Mouse (Mus musculus) liver, postnatal 0 days (tissue): Measurements from ENCODE around the gene Itgad. TPM values are rescaled to one million over a fixed set of nuclear protein-coding genes. Genes with fewer than 3 reads are reported as not detected.

Experiments
- ATAC-seq: fragments of 200-750 bp; cut with Nextera tagmentation; 2 replicates; pipeline ENCODE4 v1.8.0; 2017; ENCODE audit warnings: mild to moderate bottlenecking, moderate library complexity
- DNase-seq: peaks from one replicate; pipeline ENCODE4 v3.0.0-alpha.2; 2016
- H3K27ac ChIP-seq: fragments of 300-500 bp; sonication (generic); 2 replicates; pipeline ENCODE4 v1.5.1; 2014; ENCODE audit warnings: antibody characterized with exemption, moderate library complexity, mild to moderate bottlenecking, low read depth
- H3K27me3 ChIP-seq: fragments of 300-500 bp; sonication (generic); 2 replicates; pipeline ENCODE4 v1.6.1; 2014; ENCODE audit warnings: low read length, control low read depth, mixed read lengths; ENCODE audit not compliant: insufficient read depth
- H3K36me3 ChIP-seq: fragments of 300-500 bp; sonication (generic); replicated peaks from 2 replicates; pipeline ENCODE4 v1.6.1; 2014; ENCODE audit warnings: mild to moderate bottlenecking, control low read depth, low read length, moderate library complexity, mixed read lengths; ENCODE audit not compliant: insufficient read depth
- H3K4me1 ChIP-seq: fragments of 300-500 bp; sonication (generic); 2 replicates; pipeline ENCODE4 v1.6.1; 2014; ENCODE audit warnings: antibody characterized with exemption, mild to moderate bottlenecking, control low read depth; ENCODE audit not compliant: insufficient read depth
- H3K4me2 ChIP-seq: fragments of 300-500 bp; sonication (generic); 2 replicates; pipeline ENCODE4 v1.6.1; 2014; ENCODE audit warnings: low read depth, mild to moderate bottlenecking, low read length, moderate library complexity, mixed read lengths
- H3K4me3 ChIP-seq: fragments of 300-500 bp; sonication (generic); 2 replicates; pipeline ENCODE4 v1.5.1; 2014; ENCODE audit warnings: low read depth, low read length
- H3K9ac ChIP-seq: fragments of 300-500 bp; sonication (generic); replicated peaks from 2 replicates; pipeline ENCODE4 v1.6.1; 2014; ENCODE audit warnings: mild to moderate bottlenecking, moderate library complexity
- H3K9me3 ChIP-seq: fragments of 300-500 bp; sonication (generic); 2 replicates; pipeline ENCODE4 v1.6.1; 2016; ENCODE audit warnings: mild to moderate bottlenecking, control low read depth, low read length, mixed read lengths
- CTCF ChIP-seq: sonication (generic); IDR thresholded peaks from 2 replicates; pipeline ENCODE4 v1.5.1; 2016; ENCODE audit warnings: antibody characterized with exemption, low read depth
- EP300 ChIP-seq: IDR thresholded peaks from 2 replicates; pipeline ENCODE4 v1.6.1; 2016; ENCODE audit warnings: antibody characterized with exemption, low read depth, mild to moderate bottlenecking
- whole genome bisulfite sequencing: fragments of 180-500 bp; shearing (Covaris S2); extraction: QIAGEN DNeasy Blood & Tissue Kit; methylation state at CpG from one replicate; pipeline ENCODE4 v1.1.7; 2014; ENCODE audit not compliant: insufficient replicate concordance; 5-methylcytosine and 5-hydroxymethylcytosine counted together
- polyA plus RNA-seq: library from polyadenylated mRNA; unstranded; fragments of >200 nt; fragmentation: Nextera tagmentation; extraction: Ambion mirVana; gene quantifications from 2 replicates; pipeline ENCODE4 v1.2.1, GENCODE M21; 2015

Gene Itgad
- polyA plus RNA-seq, 1 experiment from 2014 or later, result 0.28 TPM

GRCm38 (mm10) chr7:128244410-128245025 is 90.3 kb downstream of the Itgad start:
- H3K4me1 ChIP-seq, result peaks cover 8% of the 10 kb centered on the region
- TF ChIP-seq EP300 (no peak), CTCF (no peak)
- no peaks in the 10 kb centered on the region for H3K9me3 ChIP-seq
- H3K27me3 ChIP-seq, result peaks cover 5% of the 10 kb centered on the region; the same call in 1 of the 2 replicates
- DNase-seq (no peak), ATAC-seq (no peak)
- 89% methylated on average over 18 of the region's 18 CpGs for WGBS
- no peak overlapping the region for H3K4me2 ChIP-seq
- H3K27ac ChIP-seq, result no peak overlapping the region
- no peak overlapping the region for H3K9ac ChIP-seq
- peaks cover 39% of the 10 kb centered on the region for H3K36me3 ChIP-seq
- H3K4me3 ChIP-seq, result no peak overlapping the region

DNA sequence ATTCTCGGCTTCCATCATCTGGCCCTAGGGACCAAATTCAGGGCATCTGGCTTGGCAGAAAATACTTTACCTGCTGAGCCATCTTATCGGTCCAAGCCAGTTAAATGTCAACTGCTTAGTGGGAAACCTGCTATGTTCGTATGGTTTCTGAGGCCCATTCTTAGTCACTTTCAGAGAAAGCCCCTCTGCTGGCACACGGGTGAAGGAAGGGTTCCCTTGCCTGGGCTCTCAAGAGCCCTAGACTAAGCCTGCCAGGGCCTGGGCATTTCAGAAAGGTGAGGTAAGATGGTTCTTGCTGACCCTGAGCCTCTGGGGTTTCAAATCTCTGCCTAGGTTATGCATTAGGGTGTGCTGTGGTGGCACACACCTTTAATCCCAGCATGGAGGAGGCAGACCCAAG is 91.4 kb downstream of the Itgad start:
- Histone ChIP-seq H3K9me3 (no peaks in the 10 kb centered on the region), H3K27me3 (peaks cover 5% of the 10 kb centered on the region; the same call in 1 of the 2 replicates), H3K27ac (no peak overlapping the region), H3K36me3 (peaks cover 30% of the 10 kb centered on the region), H3K4me1 (peaks cover 8% of the 10 kb centered on the region), H3K9ac (no peak overlapping the region), H3K4me3 (no peak overlapping the region), H3K4me2 (no peak overlapping the region)
- no peak for TF ChIP-seq CTCF
- TF ChIP-seq EP300, result no peak
- WGBS, result 85% methylated on average over 4 of the region's 4 CpGs
- DNase-seq, result no peak
- ATAC-seq, result no peak

- TF ChIP-seq CTCF (no peak), EP300 (no peak)
- Histone ChIP-seq H3K9ac (peak within 1 kb of the TSS; percentile 62), H3K36me3 (peaks cover 20% of the 10 kb centered on the region), H3K9me3 (no peaks in the 10 kb centered on the region), H3K4me3 (peak within 1 kb of the TSS; percentile 43), H3K27ac (peak within 1 kb of the TSS; percentile 44; the same call in 1 of the 2 replicates), H3K27me3 (peaks cover 5% of the 10 kb centered on the region), H3K4me2 (peak within 1 kb of the TSS; percentile 70), H3K4me1 (peaks cover 8% of the 10 kb centered on the region)
- 13% methylated on average over 24 of the region's 30 CpGs for WGBS
- peak; percentile 45 for DNase-seq
- peak; percentile 43 for ATAC-seq
Observed at GRCm38 (mm10) chr7:128246496-128247391, 92.6 kb downstream of the Itgad start, which contains the start of gene Tgfb1i1. Tgfb1i1 (plus strand) TSS chr7:128246812.

- H3K4me3 ChIP-seq, result peak overlapping the region; percentile 43
- H3K4me2 ChIP-seq, result peak overlapping the region; percentile 70
- H3K36me3 ChIP-seq, result peaks cover 17% of the 10 kb centered on the region
- DNase-seq, result peak; percentile 86
- peak overlapping the region; percentile 44; the same call in 1 of the 2 replicates for H3K27ac ChIP-seq
- H3K4me1 ChIP-seq, result peaks cover 8% of the 10 kb centered on the region
- TF ChIP-seq CTCF (peak; percentile 86), EP300 (no peak)
- peak overlapping the region; percentile 62 for H3K9ac ChIP-seq
- H3K27me3 ChIP-seq, result peaks cover 5% of the 10 kb centered on the region
- WGBS, result 3% methylated on average over 13 of the region's 13 CpGs
- H3K9me3 ChIP-seq, result no peaks in the 10 kb centered on the region
- peak; percentile 72 for ATAC-seq
Observed at GRCm38 (mm10) chr7:128247443-128247842, 93.3 kb downstream of the Itgad start.

DNA sequence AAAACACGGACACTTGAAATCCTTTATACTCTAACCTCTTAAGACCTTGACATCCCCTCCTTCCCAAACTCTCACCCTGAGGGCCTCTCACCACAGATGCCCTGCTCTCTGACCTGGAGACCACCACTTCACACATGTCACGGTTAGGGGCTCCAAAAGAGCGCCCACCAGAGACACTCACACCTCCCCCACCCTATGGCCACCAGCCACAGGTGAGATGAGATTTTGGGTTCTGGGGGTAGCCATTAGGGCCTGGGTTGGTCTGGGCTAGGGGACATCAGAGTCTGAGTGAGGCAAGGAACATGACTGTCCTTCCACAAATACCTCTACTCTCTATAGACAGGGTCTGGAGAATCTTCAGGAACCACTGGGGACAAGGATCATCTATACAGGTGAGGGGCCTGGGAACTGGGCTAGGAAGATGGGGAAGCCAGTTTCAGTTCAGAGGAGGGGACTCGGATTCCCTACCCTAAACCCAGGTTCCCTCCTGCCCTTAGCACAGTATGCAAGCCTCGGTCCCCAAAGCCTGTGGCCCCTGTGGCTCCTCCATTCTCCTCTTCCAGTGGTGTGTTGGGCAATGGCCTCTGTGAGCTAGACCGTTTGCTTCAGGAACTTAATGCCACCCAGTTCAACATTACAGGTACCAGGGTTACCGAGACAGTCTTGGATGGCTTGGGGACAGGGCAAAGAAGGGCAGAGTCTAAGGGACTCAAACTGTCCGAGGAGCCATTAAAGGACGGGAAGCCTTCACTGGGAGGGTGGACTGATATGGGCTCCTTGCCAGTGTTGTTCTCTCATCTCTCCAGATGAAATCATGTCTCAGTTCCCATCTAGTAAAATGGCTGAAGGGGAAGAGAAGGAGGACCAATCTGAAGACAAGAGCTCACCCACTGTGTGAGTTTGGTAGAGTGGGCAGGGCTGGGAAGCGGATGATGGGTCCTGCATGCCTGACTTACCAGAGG is 94.2 kb downstream of the Itgad start:
- no peak overlapping the region for H3K9ac ChIP-seq
- H3K4me3 ChIP-seq, result no peak overlapping the region
- peaks cover 14% of the 10 kb centered on the region for H3K27me3 ChIP-seq
- H3K36me3 ChIP-seq, result peaks cover 10% of the 10 kb centered on the region
- H3K4me1 ChIP-seq, result peaks cover 10% of the 10 kb centered on the region
- WGBS, result 76% methylated on average over 10 of the region's 10 CpGs
- H3K27ac ChIP-seq, result no peak overlapping the region
- no peak for TF ChIP-seq CTCF
- no peak for TF ChIP-seq EP300
- no peak for DNase-seq
- peak overlapping the region; percentile 70 for H3K4me2 ChIP-seq
- H3K9me3 ChIP-seq, result no peaks in the 10 kb centered on the region
- ATAC-seq, result no peak
